Comparison of ENCODE assay signal across 9 mouse cellular contexts in genomic region chr11:69757303-69758089, GRCm38 (mm10). TPM values are rescaled to one million over a fixed set of nuclear protein-coding genes. Genes with fewer than 3 reads are reported as not detected.
DNase-seq lines count a peak whose midpoint lies in the region; ATAC-seq and TF ChIP-seq lines count a peak whose summit lies in the region.
"Had no signal": no experiment of that assay in that cellular context is flagged by ENCODE, and none has a peak within 500 bp of the region (broad histone marks: within the 10 kb centered on the region; RNA-seq: fewer than 3 reads in every experiment).

No protein-coding gene starts in this region.

- peak overlapping the region; percentile 75 for H3K4me2 ChIP-seq in embryonic facial prominence, embryonic 12.5 days (replicated peaks)
- peak overlapping the region; percentile 63 for H3K4me2 ChIP-seq in intestine, embryonic 16.5 days (ENCODE audit: low read depth, low read length)
- peak overlapping the region; percentile 74 for H3K4me2 ChIP-seq in neural tube, embryonic 12.5 days (replicated peaks)

- no peaks in the 10 kb centered on the region for H3K36me3 ChIP-seq in liver, adult 2 months (ENCODE audit: control insufficient read depth, insufficient read depth, low read length)
- H3K36me3 ChIP-seq in embryonic facial prominence, embryonic 12.5 days = no peaks in the 10 kb centered on the region
- no peaks in the 10 kb centered on the region for H3K36me3 ChIP-seq in intestine, embryonic 16.5 days (ENCODE audit: control insufficient read depth, insufficient read depth, low read length)
- no peaks in the 10 kb centered on the region for H3K36me3 ChIP-seq in neural tube, embryonic 12.5 days

- intact Hi-C loops in left cerebral cortex, postnatal 25 days (cut with DNase I) = loop anchor here (1.0 to 2.0 kb wide), 5 partner anchors 9 to 119 kb away; partner anchors contain the start of genes Nlgn2 and Senp3

- H3K4me1 ChIP-seq in liver, adult 2 months (ENCODE audit: control insufficient read depth, insufficient read depth, low read length) = peaks cover 21% of the 10 kb centered on the region
- peaks cover 43% of the 10 kb centered on the region for H3K4me1 ChIP-seq in embryonic facial prominence, embryonic 12.5 days
- peaks cover 38% of the 10 kb centered on the region for H3K4me1 ChIP-seq in intestine, embryonic 16.5 days (ENCODE audit: control insufficient read depth, insufficient read depth, low read length)
- peaks cover 49% of the 10 kb centered on the region for H3K4me1 ChIP-seq in neural tube, embryonic 12.5 days

- no peak overlapping the region; the same call in 1 of the 2 replicates for H3K27ac ChIP-seq in liver, adult 2 months (replicated peaks; ENCODE audit: insufficient read depth, low read depth, low read length)
- H3K27ac ChIP-seq in embryonic facial prominence, embryonic 12.5 days = peak overlapping the region; percentile 98
- H3K27ac ChIP-seq in intestine, embryonic 16.5 days (ENCODE audit: low read length) = peak overlapping the region; percentile 98
- H3K27ac ChIP-seq in neural tube, embryonic 12.5 days = 0 out of 2 replicates have a peak overlapping the region, but pooled peaks have one; percentile 97

- WGBS in liver, adult 2 months = 32% methylated on average over 9 of the region's 9 CpGs
- WGBS in embryonic facial prominence, embryonic 12.5 days = 43% methylated on average over 9 of the region's 9 CpGs
- WGBS in intestine, embryonic 16.5 days = 41% methylated on average over 9 of the region's 9 CpGs
- WGBS in neural tube, embryonic 12.5 days = 45% methylated on average over 9 of the region's 9 CpGs

- no peak for TF ChIP-seq CTCF in liver, adult 2 months (IDR thresholded peaks at IDR 0.05; ENCODE audit: low read depth, low read length)

- no peak for TF ChIP-seq POLR2A in liver, adult 2 months (IDR thresholded peaks at IDR 0.05; ENCODE audit: extremely low read depth, insufficient read depth, low read length)

- peak overlapping the region; percentile 52 for H3K4me3 ChIP-seq in liver, adult 2 months (ENCODE audit: insufficient read depth, low read depth, low read length)
- H3K4me3 ChIP-seq in embryonic facial prominence, embryonic 12.5 days = peak overlapping the region; percentile 69
- peak overlapping the region; percentile 58 for H3K4me3 ChIP-seq in intestine, embryonic 16.5 days (ENCODE audit: low read length)
- H3K4me3 ChIP-seq in neural tube, embryonic 12.5 days = peak overlapping the region; percentile 55

- H3K79me2 ChIP-seq in liver, adult 2 months (ENCODE audit: control insufficient read depth, insufficient read depth, low read length) = peaks cover 16% of the 10 kb centered on the region; the same call in 1 of the 2 replicates

- DNase-seq in liver, adult 2 months (ENCODE audit: extremely low read depth, low read depth, low spot score) = no peak
- no peak for DNase-seq in liver
- DNase-seq in right cerebral cortex, adult 2 months (ENCODE audit: low spot score in 2 of 2) = no peak
- no peak for DNase-seq in left cerebral cortex, postnatal 25 days (ENCODE audit: low spot score in 2 of 2)
- DNase-seq in ovary, postnatal 10 days (ENCODE audit: low spot score) = no peak

- no peaks in the 10 kb centered on the region for H3K9me3 ChIP-seq in embryonic facial prominence, embryonic 12.5 days
- no peaks in the 10 kb centered on the region for H3K9me3 ChIP-seq in intestine, embryonic 16.5 days (ENCODE audit: control insufficient read depth, low read length)
- no peaks in the 10 kb centered on the region for H3K9me3 ChIP-seq in neural tube, embryonic 12.5 days

- H3K9ac ChIP-seq in liver, adult 2 months (ENCODE audit: low read depth, low read length) = peak overlapping the region; percentile 17; the same call in 1 of the 2 replicates
- H3K9ac ChIP-seq in embryonic facial prominence, embryonic 12.5 days = peak overlapping the region; percentile 76
- H3K9ac ChIP-seq in intestine, embryonic 16.5 days (ENCODE audit: low read depth, low read length) = peak overlapping the region; percentile 75
- H3K9ac ChIP-seq in neural tube, embryonic 12.5 days = peak overlapping the region; percentile 84

- no peaks in the 10 kb centered on the region for H3K27me3 ChIP-seq in liver, adult 2 months (ENCODE audit: control insufficient read depth, insufficient read depth, low read length)
- H3K27me3 ChIP-seq in embryonic facial prominence, embryonic 12.5 days = no peaks in the 10 kb centered on the region
- H3K27me3 ChIP-seq in intestine, embryonic 16.5 days (replicated peaks; ENCODE audit: control insufficient read depth, insufficient read depth, low read length) = no peaks in the 10 kb centered on the region
- no peaks in the 10 kb centered on the region for H3K27me3 ChIP-seq in neural tube, embryonic 12.5 days (replicated peaks)

- no peak for ATAC-seq in embryonic facial prominence, embryonic 12.5 days (ENCODE audit: insufficient number of reproducible peaks, insufficient read depth, low FRiP score, low TSS enrichment)
- no peak for ATAC-seq in intestine, embryonic 16.5 days
- no peak for ATAC-seq in neural tube, embryonic 12.5 days (ENCODE audit: low FRiP score, low read depth)

RNA-seq across cellular contexts. Expression of gene Polr2a, which starts 0.9 kb away (rescaled TPM):
- total RNA-seq in liver, adult 2 months (2014; rRNA removed) = 10.0 and 12.6 TPM in 2 replicates
- polyA plus RNA-seq in liver, adult 2 months (2012; rRNA removed) = 9.9 and 10.6 TPM in 2 replicates
- polyA plus RNA-seq in embryonic facial prominence, embryonic 12.5 days (2016; fragmentation: Nextera tagmentation; extraction: Ambion mirVana) = 27.9 and 32.7 TPM in 2 replicates
- polyA plus RNA-seq in intestine, embryonic 16.5 days (2015; fragmentation: Nextera tagmentation; extraction: Ambion mirVana) = 14.8 and 16.8 TPM in 2 replicates
- polyA plus RNA-seq in neural tube, embryonic 12.5 days (2016; fragmentation: Nextera tagmentation; extraction: Ambion mirVana) = 28.5 and 31.2 TPM in 2 replicates
- total RNA-seq in left cerebral cortex, postnatal 25 days (2021) = 10 to 100 TPM; 53.3 to 53.6 TPM

RNA-seq across cellular contexts. Expression of gene Slc35g3, which starts 4.3 kb away (rescaled TPM):
- not detected in 2 replicates for total RNA-seq in liver, adult 2 months (2014; rRNA removed)
- polyA plus RNA-seq in liver, adult 2 months (2012; rRNA removed) = not detected in 2 replicates
- not detected in 2 replicates for polyA plus RNA-seq in embryonic facial prominence, embryonic 12.5 days (2016; fragmentation: Nextera tagmentation; extraction: Ambion mirVana)
- polyA plus RNA-seq in intestine, embryonic 16.5 days (2015; fragmentation: Nextera tagmentation; extraction: Ambion mirVana) = 0.13 and 0.16 TPM in 2 replicates
- not detected in 2 replicates for polyA plus RNA-seq in neural tube, embryonic 12.5 days (2016; fragmentation: Nextera tagmentation; extraction: Ambion mirVana)
- not detected for total RNA-seq in left cerebral cortex, postnatal 25 days (2021)
- total RNA-seq: adrenal gland, postnatal 4 days had no signal

RNA-seq across cellular contexts. Expression of gene Zbtb4, which starts 8.2 kb away (rescaled TPM):
- 2.6 and 4.4 TPM in 2 replicates for total RNA-seq in liver, adult 2 months (2014; rRNA removed)
- 8.2 and 9.7 TPM in 2 replicates for polyA plus RNA-seq in liver, adult 2 months (2012; rRNA removed)
- polyA plus RNA-seq in embryonic facial prominence, embryonic 12.5 days (2016; fragmentation: Nextera tagmentation; extraction: Ambion mirVana) = 2.1 and 2.4 TPM in 2 replicates
- 2.3 and 2.4 TPM in 2 replicates for polyA plus RNA-seq in intestine, embryonic 16.5 days (2015; fragmentation: Nextera tagmentation; extraction: Ambion mirVana)
- polyA plus RNA-seq in neural tube, embryonic 12.5 days (2016; fragmentation: Nextera tagmentation; extraction: Ambion mirVana) = 2.3 and 2.4 TPM in 2 replicates
- 100 to 1,000 TPM; 110 to 114 TPM for total RNA-seq in left cerebral cortex, postnatal 25 days (2021)

RNA-seq across cellular contexts. Expression of gene Chrnb1, which starts 38.2 kb away (rescaled TPM):
- total RNA-seq in liver, adult 2 months (2014; rRNA removed) = 0.46 and 0.54 TPM in 2 replicates
- 0.28 and 0.35 TPM in 2 replicates for polyA plus RNA-seq in liver, adult 2 months (2012; rRNA removed)
- polyA plus RNA-seq in embryonic facial prominence, embryonic 12.5 days (2016; fragmentation: Nextera tagmentation; extraction: Ambion mirVana) = 11.1 and 11.9 TPM in 2 replicates
- polyA plus RNA-seq in intestine, embryonic 16.5 days (2015; fragmentation: Nextera tagmentation; extraction: Ambion mirVana) = 3.9 and 4.7 TPM in 2 replicates
- polyA plus RNA-seq in neural tube, embryonic 12.5 days (2016; fragmentation: Nextera tagmentation; extraction: Ambion mirVana) = 5.3 and 5.8 TPM in 2 replicates
- 1 to 10 TPM; 1.3 to 2.0 TPM for total RNA-seq in left cerebral cortex, postnatal 25 days (2021)

RNA-seq across cellular contexts. Expression of gene Fgf11, which starts 44.2 kb away (rescaled TPM):
- 0.18 and 0.20 TPM in 2 replicates for total RNA-seq in liver, adult 2 months (2014; rRNA removed)
- 0.33 and 0.34 TPM in 2 replicates for polyA plus RNA-seq in liver, adult 2 months (2012; rRNA removed)
- polyA plus RNA-seq in embryonic facial prominence, embryonic 12.5 days (2016; fragmentation: Nextera tagmentation; extraction: Ambion mirVana) = 1.7 and 2.2 TPM in 2 replicates
- 1.3 and 1.4 TPM in 2 replicates for polyA plus RNA-seq in intestine, embryonic 16.5 days (2015; fragmentation: Nextera tagmentation; extraction: Ambion mirVana)
- polyA plus RNA-seq in neural tube, embryonic 12.5 days (2016; fragmentation: Nextera tagmentation; extraction: Ambion mirVana) = 4.1 and 5.6 TPM in 2 replicates
- total RNA-seq in left cerebral cortex, postnatal 25 days (2021) = 10 to 100 TPM; 14.9 to 17.2 TPM

Comparison
In these comparisons a context has a peak if more than half of its experiments do, and no peak if none do; other contexts are left out.
1. H3K9ac ChIP-seq: peak in every context shown above with its lines; median percentile 84 in neural tube, embryonic 12.5 days; 76 in embryonic facial prominence, embryonic 12.5 days; 75 in intestine, embryonic 16.5 days; 17 in liver, adult 2 months.